Comparison of ENCODE assay signal across 13 mouse cellular contexts in genomic region chr5:20334549-20334948, GRCm38 (mm10).
"Had no signal": no experiment of that assay in that cellular context is flagged by ENCODE, and none has a peak within 500 bp of the region (broad histone marks: within the 10 kb centered on the region; RNA-seq: fewer than 3 reads in every experiment).

No protein-coding gene starts in this region.

- H3K27me3 ChIP-seq: limb, embryonic 15.5 days; liver, embryonic 12.5 days; midbrain, embryonic 12.5 days; neural tube, embryonic 13.5 days had no signal

- H3K4me3 ChIP-seq: left cerebral cortex, adult 2 months; limb, embryonic 15.5 days; liver, embryonic 12.5 days; midbrain, embryonic 12.5 days; neural tube, embryonic 13.5 days had no signal

- H3K36me3 ChIP-seq: limb, embryonic 15.5 days; liver, embryonic 12.5 days; midbrain, embryonic 12.5 days; neural tube, embryonic 13.5 days had no signal

- H3K9me3 ChIP-seq: limb, embryonic 15.5 days; liver, embryonic 12.5 days; midbrain, embryonic 12.5 days; neural tube, embryonic 13.5 days had no signal

- H3K4me1 ChIP-seq: limb, embryonic 15.5 days; liver, embryonic 12.5 days; midbrain, embryonic 12.5 days; neural tube, embryonic 13.5 days had no signal

- H3K27ac ChIP-seq: kidney, postnatal 0 days; left cerebral cortex, adult 2 months; limb, embryonic 15.5 days; liver, embryonic 12.5 days; macrophage; midbrain, embryonic 12.5 days; neural tube, embryonic 13.5 days had no signal

- H3K9ac ChIP-seq: limb, embryonic 15.5 days; liver, embryonic 12.5 days; midbrain, embryonic 12.5 days; neural tube, embryonic 13.5 days had no signal

- DNase-seq: kidney, adult 11 months; kidney, adult 9 months; kidney, postnatal 36 days; right cerebral cortex, postnatal 25 days; thymus, postnatal 4 days had no signal

- H3K4me2 ChIP-seq: limb, embryonic 15.5 days; liver, embryonic 12.5 days; midbrain, embryonic 12.5 days; neural tube, embryonic 13.5 days had no signal

- ATAC-seq: liver, embryonic 12.5 days; midbrain, embryonic 16.5 days had no signal
